Mouse (Mus musculus): Measurements from ENCODE around the gene Mcpt1. TPM values are rescaled to one million over a fixed set of nuclear protein-coding genes. Genes with fewer than 3 reads are reported as not detected.

Mcpt1 gene
- polyA plus RNA-seq (2014; fragmentation: Illumina TruSeq; extraction: RNeasy Lipid Tissue Mini Kit (QIAGEN cat#74804)) = not detected

DNA sequence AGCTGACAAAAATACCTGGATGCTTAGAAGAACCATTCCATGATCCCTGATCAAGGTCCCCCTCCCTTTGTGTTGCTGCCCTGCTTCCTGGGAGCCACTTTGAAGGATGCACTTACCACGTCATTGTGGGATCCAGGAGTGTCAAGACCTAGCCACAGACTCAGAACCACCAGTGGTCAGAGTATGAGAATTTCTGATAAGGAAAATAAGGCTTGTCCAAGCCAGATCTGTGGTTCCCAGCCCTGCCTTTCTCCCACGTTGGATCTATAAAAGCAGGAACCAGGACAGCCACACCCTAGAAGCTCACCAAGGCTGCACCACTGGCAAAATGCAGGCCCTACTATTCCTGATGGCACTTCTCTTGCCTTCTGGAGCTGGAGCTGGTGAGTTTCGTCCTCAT lies at the start of gene Mcpt1:
Mcpt1 (plus strand) TSS at position 301 of the 400 bp plus-strand sequence.

GRCm38 (mm10) chr14:56030395-56030794 lies 12.6 kb downstream of the Mcpt1 start, which contains the start of gene Mcpt9:
Gene Mcpt9, minus strand, starts transcription at chr14:56030495.

GRCm38 (mm10) chr14:56041792-56042191 lies 24.0 kb downstream of the Mcpt1 start, which contains the start of gene Mcpt2:
Gene Mcpt2, plus strand, starts transcription at chr14:56042041.

DNA sequence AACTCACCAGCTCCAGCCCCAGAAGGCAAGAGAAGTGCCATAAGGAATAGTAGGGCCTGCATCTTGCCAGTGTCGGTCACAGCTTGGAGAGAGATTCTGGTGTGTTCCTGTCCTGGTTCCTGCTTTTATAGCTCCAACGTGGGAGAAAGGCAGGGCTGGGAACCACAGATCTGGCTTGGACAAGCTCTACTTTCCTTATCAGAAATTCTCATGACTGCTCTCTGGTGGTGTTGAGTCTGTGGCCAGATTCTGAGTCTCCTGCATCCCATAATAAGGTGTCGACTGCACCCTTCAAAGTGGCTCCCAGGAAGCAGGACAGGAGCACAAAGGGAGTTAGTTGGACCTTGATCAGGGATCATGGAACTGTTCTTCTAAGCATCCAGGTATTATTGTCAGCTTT lies 44.4 kb downstream of the Mcpt1 start, which contains the start of gene Mcpt4:
Mcpt4 (minus strand) TSS at position 101 of the 400 bp plus-strand sequence.

Other genes with a start within 250 kb of the Mcpt1 start
- not detected for gene Adcy4, start 233.9 kb upstream of the Mcpt1 start, polyA plus RNA-seq (2014; fragmentation: Illumina TruSeq; extraction: RNeasy Lipid Tissue Mini Kit (QIAGEN cat#74804))
- not detected for gene Ripk3, start 229.1 kb upstream of the Mcpt1 start, polyA plus RNA-seq (2014; fragmentation: Illumina TruSeq; extraction: RNeasy Lipid Tissue Mini Kit (QIAGEN cat#74804))
- gene Nfatc4, start 194.8 kb upstream of the Mcpt1 start, polyA plus RNA-seq (2014; fragmentation: Illumina TruSeq; extraction: RNeasy Lipid Tissue Mini Kit (QIAGEN cat#74804)) = 3.0 TPM
- 1.1 TPM for gene Nynrin, start 164.0 kb upstream of the Mcpt1 start, polyA plus RNA-seq (2014; fragmentation: Illumina TruSeq; extraction: RNeasy Lipid Tissue Mini Kit (QIAGEN cat#74804))
- 0.14 TPM for gene Cbln3, start 133.6 kb upstream of the Mcpt1 start, polyA plus RNA-seq (2014; fragmentation: Illumina TruSeq; extraction: RNeasy Lipid Tissue Mini Kit (QIAGEN cat#74804))
- 13.0 TPM for gene Khnyn, start 133.0 kb upstream of the Mcpt1 start, polyA plus RNA-seq (2014; fragmentation: Illumina TruSeq; extraction: RNeasy Lipid Tissue Mini Kit (QIAGEN cat#74804))
- gene Sdr39u1, start 117.7 kb upstream of the Mcpt1 start, polyA plus RNA-seq (2014; fragmentation: Illumina TruSeq; extraction: RNeasy Lipid Tissue Mini Kit (QIAGEN cat#74804)) = 8.0 TPM
- gene Cma1, start 73.3 kb upstream of the Mcpt1 start, polyA plus RNA-seq (2014; fragmentation: Illumina TruSeq; extraction: RNeasy Lipid Tissue Mini Kit (QIAGEN cat#74804)) = 2.9 TPM
- gene Cma2, start 67.0 kb upstream of the Mcpt1 start, polyA plus RNA-seq (2014; fragmentation: Illumina TruSeq; extraction: RNeasy Lipid Tissue Mini Kit (QIAGEN cat#74804)) = not detected
- not detected for gene Mcpt9, start 12.5 kb downstream of the Mcpt1 start, polyA plus RNA-seq (2014; fragmentation: Illumina TruSeq; extraction: RNeasy Lipid Tissue Mini Kit (QIAGEN cat#74804))
- not detected for gene Mcpt2, start 24.1 kb downstream of the Mcpt1 start, polyA plus RNA-seq (2014; fragmentation: Illumina TruSeq; extraction: RNeasy Lipid Tissue Mini Kit (QIAGEN cat#74804))
- 5.9 TPM for gene Mcpt4, start 44.3 kb downstream of the Mcpt1 start, polyA plus RNA-seq (2014; fragmentation: Illumina TruSeq; extraction: RNeasy Lipid Tissue Mini Kit (QIAGEN cat#74804))
- gene Mcpt8, start 67.3 kb downstream of the Mcpt1 start, polyA plus RNA-seq (2014; fragmentation: Illumina TruSeq; extraction: RNeasy Lipid Tissue Mini Kit (QIAGEN cat#74804)) = not detected
- gene Ctsg, start 84.6 kb downstream of the Mcpt1 start, polyA plus RNA-seq (2014; fragmentation: Illumina TruSeq; extraction: RNeasy Lipid Tissue Mini Kit (QIAGEN cat#74804)) = not detected
- gene Gzme, start 102.7 kb downstream of the Mcpt1 start, polyA plus RNA-seq (2014; fragmentation: Illumina TruSeq; extraction: RNeasy Lipid Tissue Mini Kit (QIAGEN cat#74804)) = not detected
- gene Gzmd, start 114.6 kb downstream of the Mcpt1 start, polyA plus RNA-seq (2014; fragmentation: Illumina TruSeq; extraction: RNeasy Lipid Tissue Mini Kit (QIAGEN cat#74804)) = not detected
- gene Gzmg, start 141.6 kb downstream of the Mcpt1 start, polyA plus RNA-seq (2014; fragmentation: Illumina TruSeq; extraction: RNeasy Lipid Tissue Mini Kit (QIAGEN cat#74804)) = not detected
- not detected for gene Gzmn, start 156.6 kb downstream of the Mcpt1 start, polyA plus RNA-seq (2014; fragmentation: Illumina TruSeq; extraction: RNeasy Lipid Tissue Mini Kit (QIAGEN cat#74804))
- not detected for gene Gzmf, start 193.4 kb downstream of the Mcpt1 start, polyA plus RNA-seq (2014; fragmentation: Illumina TruSeq; extraction: RNeasy Lipid Tissue Mini Kit (QIAGEN cat#74804))
- gene Gzmc, start 216.7 kb downstream of the Mcpt1 start, polyA plus RNA-seq (2014; fragmentation: Illumina TruSeq; extraction: RNeasy Lipid Tissue Mini Kit (QIAGEN cat#74804)) = not detected
- 0.31 TPM for gene Gzmb, start 244.3 kb downstream of the Mcpt1 start, polyA plus RNA-seq (2014; fragmentation: Illumina TruSeq; extraction: RNeasy Lipid Tissue Mini Kit (QIAGEN cat#74804))